Mouse (Mus musculus) liver, postnatal 0 days (tissue): ENCODE data around the gene Rhov.

Experiments used
- CTCF ChIP-seq: sonication (generic); IDR thresholded peaks from 2 replicates; pipeline ENCODE4 v1.5.1; 2016; ENCODE audit warnings: antibody characterized with exemption, low read depth
- EP300 ChIP-seq: IDR thresholded peaks from 2 replicates; pipeline ENCODE4 v1.6.1; 2016; ENCODE audit warnings: antibody characterized with exemption, low read depth, mild to moderate bottlenecking

DNA sequence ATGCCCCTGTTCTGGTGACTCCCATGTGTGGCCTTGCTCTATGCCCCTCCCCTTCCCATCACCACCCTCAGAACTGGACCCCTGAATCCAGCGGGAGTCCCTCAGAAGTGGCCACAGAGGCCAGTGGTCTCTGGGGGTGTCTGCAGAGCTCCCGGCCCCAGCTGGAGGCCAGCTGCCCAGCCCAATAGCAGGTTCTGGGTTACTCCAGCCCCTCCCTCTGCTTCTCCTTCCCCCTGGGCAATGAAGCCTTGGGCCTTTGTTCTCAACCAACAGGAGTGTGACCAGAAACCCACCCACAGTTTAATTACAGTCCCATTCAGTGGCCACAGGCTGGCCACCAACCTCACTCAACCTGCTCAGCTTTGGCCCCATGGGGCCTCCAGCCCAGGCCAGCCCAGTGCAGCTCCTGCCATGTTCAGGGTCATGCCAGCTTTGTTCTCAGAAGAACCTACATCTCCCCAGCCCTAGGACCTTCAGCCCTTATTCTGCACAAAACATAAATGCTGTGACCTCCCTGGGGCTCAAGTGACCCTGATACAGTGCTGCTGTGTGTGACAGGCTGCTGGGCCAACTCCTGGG is 41.4 kb upstream of the Rhov start:
- TF ChIP-seq CTCF (no peak), EP300 (no peak)
